Mouse (Mus musculus) limb, embryonic 11.5 days (tissue): ENCODE results near the gene Nxpe3. TPM values are rescaled to one million over a fixed set of nuclear protein-coding genes. Genes with fewer than 3 reads are reported as not detected.
"Not testable (repeated sequence)": the region's sequence is repeated elsewhere in the genome, so short reads cannot be mapped to it uniquely, and the experiment has no call there.

ENCODE experiments used
- ATAC-seq: fragments of 200-750 bp; cut with Nextera tagmentation; 2 replicates; pipeline ENCODE4 v1.8.0; 2017; ENCODE audit warnings: low read depth; ENCODE audit not compliant: insufficient number of reproducible peaks, low FRiP score, low TSS enrichment
- DNase-seq: peaks from one replicate; pipeline ENCODE4 v3.0.0-alpha.2; 2015; ENCODE audit warnings: low spot score
- H3K27ac ChIP-seq: fragments of 300-500 bp; sonication (generic); replicated peaks from 2 replicates; pipeline ENCODE4 v1.5.1; 2014; ENCODE audit warnings: low read depth, mild to moderate bottlenecking, low read length
- H3K27me3 ChIP-seq: fragments of 300-500 bp; sonication (generic); 2 replicates; pipeline ENCODE4 v1.6.1; 2014; ENCODE audit warnings: mild to moderate bottlenecking, low read length, mixed read lengths; ENCODE audit not compliant: control insufficient read depth, insufficient read depth
- H3K36me3 ChIP-seq: fragments of 300-500 bp; sonication (generic); 2 replicates; pipeline ENCODE4 v1.6.1; 2014; ENCODE audit warnings: mild to moderate bottlenecking, low read length, moderate library complexity, mixed read lengths; ENCODE audit not compliant: control insufficient read depth, insufficient read depth
- H3K4me1 ChIP-seq: fragments of 300-500 bp; sonication (generic); 2 replicates; pipeline ENCODE4 v1.6.1; 2014; ENCODE audit warnings: low read length, mixed read lengths; ENCODE audit not compliant: control insufficient read depth, insufficient read depth
- H3K4me2 ChIP-seq: fragments of 300-500 bp; sonication (generic); 2 replicates; pipeline ENCODE4 v1.6.1; 2014; ENCODE audit warnings: low read depth, mild to moderate bottlenecking, moderate library complexity; ENCODE audit not compliant: severe bottlenecking
- H3K4me3 ChIP-seq: fragments of 300-500 bp; sonication (generic); 2 replicates; pipeline ENCODE4 v1.5.1; 2014; ENCODE audit warnings: low read depth, low read length
- H3K9ac ChIP-seq: fragments of 300-500 bp; sonication (generic); 2 replicates; pipeline ENCODE4 v1.6.1; 2014; ENCODE audit warnings: mild to moderate bottlenecking, low read length
- H3K9me3 ChIP-seq: fragments of 300-500 bp; sonication (generic); 2 replicates; pipeline ENCODE4 v1.6.1; 2016; ENCODE audit warnings: low read length; ENCODE audit not compliant: control insufficient read depth
- WGBS: fragments of 180-500 bp; shearing (Covaris S2); extraction: QIAGEN DNeasy Blood & Tissue Kit; methylation state at CpG from one replicate; pipeline ENCODE4 v1.1.7; 2014; 5-methylcytosine and 5-hydroxymethylcytosine counted together
- polyA plus RNA-seq: library from polyadenylated mRNA; unstranded; fragments of >200 nt; fragmentation: Nextera tagmentation; extraction: Ambion mirVana; gene quantifications from 2 replicates; pipeline ENCODE4 v1.2.1, GENCODE M21; 2014

The Nxpe3 gene
- polyA plus RNA-seq, 1 experiment from 2014 or later: 1.0 TPM

DNA sequence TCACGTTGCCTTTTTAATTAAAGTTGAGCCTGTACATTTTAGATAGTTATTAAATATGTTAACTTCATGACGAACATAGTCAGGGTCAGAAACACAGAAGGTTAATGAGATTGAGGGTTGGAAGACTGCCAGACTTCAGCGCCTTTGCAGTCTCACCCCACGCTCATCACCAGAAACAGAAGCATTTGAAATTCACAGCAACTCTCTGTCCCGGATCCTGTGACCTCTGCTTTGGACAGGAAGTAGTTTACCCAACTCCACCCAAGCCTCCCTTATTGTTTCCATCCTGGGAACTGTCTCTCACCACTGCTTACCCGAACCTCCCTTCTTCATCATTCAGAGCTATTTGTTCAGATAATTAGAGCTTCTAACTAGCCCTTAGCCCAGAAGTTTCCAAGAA is 19.1 kb downstream of the Nxpe3 start:
- H3K27me3 ChIP-seq: no peaks in the 10 kb centered on the region
- 78% methylated on average over 6 of the region's 6 CpGs for WGBS
- H3K9me3 ChIP-seq: no peaks in the 10 kb centered on the region
- H3K4me1 ChIP-seq: no peaks in the 10 kb centered on the region
- ATAC-seq: no peak
- H3K4me2 ChIP-seq: no peak overlapping the region
- no peak overlapping the region for H3K4me3 ChIP-seq
- no peak for DNase-seq
- no peaks in the 10 kb centered on the region; the same call in 1 of the 2 replicates for H3K36me3 ChIP-seq
- no peak overlapping the region for H3K27ac ChIP-seq
- no peak overlapping the region for H3K9ac ChIP-seq

DNA sequence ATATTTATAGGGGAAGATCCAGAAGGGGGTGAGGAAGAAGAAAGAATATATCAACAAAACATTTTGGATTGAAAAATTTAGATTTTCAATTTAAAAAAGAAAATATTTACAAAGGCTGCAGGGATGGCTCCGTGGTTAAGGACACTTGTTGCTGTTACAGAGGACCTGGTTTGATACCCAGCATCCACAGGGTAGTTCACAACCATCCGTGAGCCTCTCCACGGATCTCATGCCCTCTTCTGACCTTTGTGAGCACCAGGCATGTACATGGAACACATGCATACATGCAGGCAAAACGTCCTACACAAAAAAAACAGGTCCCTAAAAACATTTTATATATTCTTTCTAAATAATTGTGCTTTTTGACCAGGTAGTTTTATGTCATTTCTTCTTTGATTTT is 31.3 kb downstream of the Nxpe3 start:
- no peaks in the 10 kb centered on the region for H3K36me3 ChIP-seq
- DNase-seq (no peak), ATAC-seq (no peak)
- H3K9me3 ChIP-seq: no peaks in the 10 kb centered on the region
- H3K4me3 ChIP-seq: no peak overlapping the region
- no peaks in the 10 kb centered on the region for H3K27me3 ChIP-seq
- 67% methylated on average over 4 of the region's 4 CpGs for WGBS
- no peaks in the 10 kb centered on the region for H3K4me1 ChIP-seq
- H3K9ac ChIP-seq: no peak overlapping the region
- no peak overlapping the region for H3K27ac ChIP-seq
- no peak overlapping the region for H3K4me2 ChIP-seq

DNA sequence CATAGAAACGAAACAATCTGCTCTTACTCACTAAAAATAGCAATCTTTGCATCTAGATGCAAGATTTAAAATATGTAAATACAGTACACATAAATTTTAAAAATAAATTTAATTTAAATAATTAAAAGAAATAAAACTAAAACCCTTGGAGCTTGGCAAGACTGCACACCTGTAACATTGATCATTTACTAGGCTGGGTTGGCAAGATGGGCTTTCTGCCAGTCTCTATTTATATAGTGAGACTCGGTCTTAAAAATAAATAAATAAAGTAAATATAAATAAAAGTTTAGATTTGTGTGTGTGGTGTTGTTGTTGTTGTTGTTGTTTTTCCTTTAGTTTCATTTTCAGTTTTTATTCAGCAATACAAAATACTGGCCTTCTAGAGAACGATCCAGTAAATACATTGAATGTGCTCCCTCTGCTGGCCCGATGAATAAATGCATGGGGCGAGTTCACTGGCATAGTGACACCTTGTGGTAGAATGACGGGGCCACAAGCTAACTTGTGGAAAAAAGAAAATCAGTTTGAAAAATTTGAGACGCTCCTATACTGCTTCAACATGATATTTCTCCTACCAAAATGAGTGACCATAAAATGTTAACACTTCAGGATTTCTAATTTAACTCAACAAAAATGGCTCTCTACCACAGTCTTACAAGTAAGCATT is 31.8 kb downstream of the Nxpe3 start:
- DNase-seq (peak; percentile 74), ATAC-seq (no peak)
- Histone ChIP-seq H3K27ac (no peak overlapping the region), H3K36me3 (no peaks in the 10 kb centered on the region), H3K4me1 (no peaks in the 10 kb centered on the region), H3K9ac (no peak overlapping the region), H3K9me3 (no peaks in the 10 kb centered on the region), H3K27me3 (no peaks in the 10 kb centered on the region), H3K4me3 (no peak overlapping the region), H3K4me2 (no peak overlapping the region)
- WGBS: 31% methylated on average over 7 of the region's 7 CpGs

DNA sequence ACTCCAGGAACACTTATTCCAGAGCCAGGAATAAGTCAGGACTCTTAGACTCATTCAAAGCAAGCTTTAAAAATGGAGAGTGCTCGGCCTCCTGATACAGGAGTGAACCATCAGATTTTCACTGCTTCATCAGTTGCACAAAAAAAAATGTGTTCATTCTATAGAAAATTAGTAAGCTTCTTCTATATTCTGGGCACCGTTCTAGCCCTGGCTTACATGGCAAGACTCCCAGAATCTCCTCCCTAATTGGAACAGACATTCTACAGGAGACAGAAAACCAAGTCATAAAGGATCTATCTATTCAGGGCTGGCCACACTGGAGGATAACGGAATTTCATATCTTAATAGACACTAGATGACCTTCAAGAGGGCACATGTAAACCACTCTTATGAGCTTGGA is 34.0 kb downstream of the Nxpe3 start:
- H3K27me3 ChIP-seq: no peaks in the 10 kb centered on the region
- H3K36me3 ChIP-seq: no peaks in the 10 kb centered on the region
- no peak overlapping the region for H3K4me3 ChIP-seq
- no peak overlapping the region for H3K27ac ChIP-seq
- WGBS: 91% methylated on average over 3 of the region's 3 CpGs
- ATAC-seq (no peak), DNase-seq (no peak)
- H3K9me3 ChIP-seq: no peaks in the 10 kb centered on the region
- H3K9ac ChIP-seq: no peak overlapping the region
- H3K4me2 ChIP-seq: no peak overlapping the region
- H3K4me1 ChIP-seq: no peaks in the 10 kb centered on the region

- not testable (repeated sequence) for ATAC-seq
- 96% methylated on average over 4 of the region's 4 CpGs for WGBS
These were observed 35.7 kb downstream of the Nxpe3 start for GRCm38 (mm10) chr16:55859421-55859820.

GRCm38 (mm10) chr16:55858465-55858864 is 36.6 kb downstream of the Nxpe3 start:
- Histone ChIP-seq H3K27me3 (no peaks in the 10 kb centered on the region), H3K4me3 (no peak overlapping the region), H3K27ac (no peak overlapping the region), H3K9me3 (no peaks in the 10 kb centered on the region), H3K9ac (no peak overlapping the region), H3K4me1 (no peaks in the 10 kb centered on the region), H3K4me2 (no peak overlapping the region), H3K36me3 (no peaks in the 10 kb centered on the region)
- 62% methylated on average over 6 of the region's 6 CpGs for WGBS
- ATAC-seq (no peak), DNase-seq (peak; percentile 74)

More at GRCm38 (mm10) chr16:55859421-55859820, 35.7 kb downstream of the Nxpe3 start:
- H3K4me2 ChIP-seq, H3K4me1 ChIP-seq, H3K9me3 ChIP-seq, H3K9ac ChIP-seq, DNase-seq, H3K27ac ChIP-seq, H3K4me3 ChIP-seq, H3K27me3 ChIP-seq, H3K36me3 ChIP-seq: not testable (repeated sequence)

- no peak overlapping the region for H3K9ac ChIP-seq
- no peak overlapping the region for H3K4me2 ChIP-seq
- peak; percentile 57; the same call in 1 of the 2 replicates for ATAC-seq
- DNase-seq: peak; percentile 82
- H3K9me3 ChIP-seq: no peaks in the 10 kb centered on the region
- H3K27ac ChIP-seq: no peak overlapping the region
- H3K27me3 ChIP-seq: no peaks in the 10 kb centered on the region
- no peaks in the 10 kb centered on the region for H3K4me1 ChIP-seq
- H3K4me3 ChIP-seq: no peak overlapping the region
- H3K36me3 ChIP-seq: no peaks in the 10 kb centered on the region
- 59% methylated on average over 19 of the region's 19 CpGs for WGBS
These were observed 42.0 kb downstream of the Nxpe3 start for GRCm38 (mm10) chr16:55852943-55853727.

DNA sequence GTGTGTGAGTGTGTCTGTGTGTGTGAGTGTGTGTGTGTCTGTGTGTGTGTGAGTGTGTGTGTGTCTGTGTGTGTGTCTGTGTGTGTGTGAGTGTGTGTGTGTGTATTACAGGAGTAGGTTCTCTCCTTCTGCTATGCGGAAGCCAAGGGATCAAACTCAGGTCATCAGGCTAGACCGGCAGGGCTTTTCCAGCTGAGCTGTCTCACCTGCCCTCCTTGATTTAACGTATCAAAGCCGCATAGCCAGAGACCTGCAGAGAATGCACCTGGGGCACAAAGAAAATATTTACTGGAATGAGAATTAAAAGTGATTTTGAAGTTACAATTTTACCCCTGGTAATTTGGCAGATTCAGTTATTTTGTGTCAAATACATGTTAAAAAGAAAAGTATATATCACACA is 42.6 kb downstream of the Nxpe3 start:
- H3K4me2 ChIP-seq: no peak overlapping the region
- ATAC-seq (no peak), DNase-seq (no peak)
- WGBS: 44% methylated on average over 4 of the region's 4 CpGs
- H3K9ac ChIP-seq: no peak overlapping the region
- H3K36me3 ChIP-seq: no peaks in the 10 kb centered on the region
- no peaks in the 10 kb centered on the region for H3K9me3 ChIP-seq
- H3K27me3 ChIP-seq: no peaks in the 10 kb centered on the region
- H3K27ac ChIP-seq: no peak overlapping the region
- no peak overlapping the region for H3K4me3 ChIP-seq
- H3K4me1 ChIP-seq: no peaks in the 10 kb centered on the region
